Mouse (Mus musculus) embryonic facial prominence, embryonic 10.5 days (tissue): ENCODE measurements around the gene Mtrf1. TPM values are rescaled to one million over a fixed set of nuclear protein-coding genes. Genes with fewer than 3 reads are reported as not detected.
"Not testable (repeated sequence)": the region's sequence is repeated elsewhere in the genome, so short reads cannot be mapped to it uniquely, and the experiment has no call there.

ENCODE experiments used
- DNase-seq: peaks from one replicate; pipeline ENCODE4 v3.0.0-alpha.2; 2017; ENCODE audit warnings: low spot score
- H3K27ac ChIP-seq: fragments of 300-500 bp; sonication (generic); replicated peaks from 2 replicates; pipeline ENCODE4 v1.5.1; 2016; ENCODE audit warnings: mild to moderate bottlenecking
- H3K27me3 ChIP-seq: fragments of 300-500 bp; sonication (generic); replicated peaks from 2 replicates; pipeline ENCODE4 v1.6.1; 2016; ENCODE audit warnings: low read depth, mild to moderate bottlenecking; ENCODE audit not compliant: poor library complexity, severe bottlenecking
- H3K36me3 ChIP-seq: fragments of 300-500 bp; sonication (generic); replicated peaks from 2 replicates; pipeline ENCODE4 v1.6.1; 2016; ENCODE audit warnings: mild to moderate bottlenecking, moderate library complexity
- H3K4me1 ChIP-seq: fragments of 300-500 bp; sonication (generic); 2 replicates; pipeline ENCODE4 v1.6.1; 2016
- H3K4me3 ChIP-seq: fragments of 300-500 bp; sonication (generic); 2 replicates; pipeline ENCODE4 v1.5.1; 2016; ENCODE audit warnings: mild to moderate bottlenecking, moderate library complexity
- H3K9me3 ChIP-seq: fragments of 300-500 bp; sonication (generic); 2 replicates; pipeline ENCODE4 v1.6.1; 2016; ENCODE audit warnings: mild to moderate bottlenecking
- WGBS: fragments of 180-500 bp; shearing (Covaris S2); methylation state at CpG from one replicate; pipeline ENCODE4 v1.1.7; 2016; 5-methylcytosine and 5-hydroxymethylcytosine counted together
- polyA plus RNA-seq: library from polyadenylated mRNA; unstranded; fragments of >200 nt; fragmentation: Nextera tagmentation; extraction: Ambion mirVana; gene quantifications from 2 replicates; pipeline ENCODE4 v1.2.1, GENCODE M21; 2016

Mtrf1 gene
- polyA plus RNA-seq, 1 experiment from 2014 or later, result 8.2 TPM

GRCm38 (mm10) chr14:79413121-79413520 lies 15.5 kb downstream of the Mtrf1 start:
- peaks cover 16% of the 10 kb centered on the region for H3K36me3 ChIP-seq
- no peaks in the 10 kb centered on the region for H3K4me1 ChIP-seq
- H3K27me3 ChIP-seq, result no peaks in the 10 kb centered on the region
- no peak for DNase-seq
- no peak overlapping the region for H3K27ac ChIP-seq
- WGBS, result 83% methylated on average over 6 of the region's 6 CpGs
- no peak overlapping the region for H3K4me3 ChIP-seq
- no peaks in the 10 kb centered on the region for H3K9me3 ChIP-seq

- Histone ChIP-seq H3K4me3 (no peak overlapping the region), H3K9me3 (no peaks in the 10 kb centered on the region), H3K36me3 (peaks cover 5% of the 10 kb centered on the region; the same call in 1 of the 2 replicates), H3K4me1 (peaks cover 10% of the 10 kb centered on the region), H3K27me3 (no peaks in the 10 kb centered on the region), H3K27ac (peak overlapping the region; percentile 44; the same call in 1 of the 2 replicates)
- 55% methylated on average over 20 of the region's 20 CpGs for WGBS
- DNase-seq, result peak; percentile 33
Measured at GRCm38 (mm10) chr14:79420083-79420685, 22.6 kb downstream of the Mtrf1 start.

GRCm38 (mm10) chr14:79425979-79426729 lies 28.6 kb downstream of the Mtrf1 start, which contains the start of gene Kbtbd7:
Kbtbd7 (plus strand) TSS chr14:79426511.
- Histone ChIP-seq H3K4me1 (no peaks in the 10 kb centered on the region), H3K9me3 (peaks cover 15% of the 10 kb centered on the region), H3K36me3 (peaks cover 21% of the 10 kb centered on the region), H3K27ac (peak within 1 kb of the TSS; percentile 88), H3K27me3 (no peaks in the 10 kb centered on the region), H3K4me3 (peak within 1 kb of the TSS; percentile 66)
- DNase-seq, result peak; percentile 94
- under 1% methylated on average over 44 of the region's 44 CpGs for WGBS

GRCm38 (mm10) chr14:79426730-79427365 lies 29.3 kb downstream of the Mtrf1 start:
- not testable (repeated sequence) for DNase-seq, H3K27me3 ChIP-seq, H3K4me1 ChIP-seq
- Histone ChIP-seq H3K27ac (peak overlapping the region; percentile 88), H3K4me3 (peak overlapping the region; percentile 66), H3K36me3 (peaks cover 25% of the 10 kb centered on the region), H3K9me3 (peaks cover 18% of the 10 kb centered on the region)
- WGBS, result 45% methylated on average over 14 of the region's 59 CpGs

GRCm38 (mm10) chr14:79434068-79434467 lies 36.5 kb downstream of the Mtrf1 start:
- Histone ChIP-seq H3K9me3 (peaks cover 4% of the 10 kb centered on the region; the same call in 1 of the 2 replicates), H3K36me3 (peaks cover 9% of the 10 kb centered on the region), H3K27ac (no peak overlapping the region), H3K4me1 (no peaks in the 10 kb centered on the region), H3K4me3 (no peak overlapping the region), H3K27me3 (no peaks in the 10 kb centered on the region)
- no peak for DNase-seq
- 77% methylated on average over 1 of the region's 1 CpGs for WGBS

- Histone ChIP-seq H3K27ac (no peak overlapping the region), H3K36me3 (no peaks in the 10 kb centered on the region), H3K4me3 (no peak overlapping the region), H3K4me1 (peaks cover 12% of the 10 kb centered on the region; the same call in 1 of the 2 replicates), H3K9me3 (no peaks in the 10 kb centered on the region), H3K27me3 (no peaks in the 10 kb centered on the region)
- WGBS, result 90% methylated on average over 2 of the region's 2 CpGs
- no peak for DNase-seq
Measured at GRCm38 (mm10) chr14:79440655-79441054, 43.1 kb downstream of the Mtrf1 start.

- H3K9me3 ChIP-seq, result no peaks in the 10 kb centered on the region
- H3K27me3 ChIP-seq, result no peaks in the 10 kb centered on the region
- no peak for DNase-seq
- 80% methylated on average over 5 of the region's 5 CpGs for WGBS
- H3K36me3 ChIP-seq, result no peaks in the 10 kb centered on the region
- H3K4me3 ChIP-seq, result no peak overlapping the region
- no peak overlapping the region for H3K27ac ChIP-seq
- peaks cover 12% of the 10 kb centered on the region; the same call in 1 of the 2 replicates for H3K4me1 ChIP-seq
Measured at GRCm38 (mm10) chr14:79441441-79441840, 43.9 kb downstream of the Mtrf1 start.

- WGBS, result 89% methylated on average over 9 of the region's 9 CpGs
- no peak for DNase-seq
- no peak overlapping the region for H3K4me3 ChIP-seq
Measured at GRCm38 (mm10) chr14:79444601-79445000, 47.0 kb downstream of the Mtrf1 start.

GRCm38 (mm10) chr14:79445055-79445620 lies 47.6 kb downstream of the Mtrf1 start:
- no peaks in the 10 kb centered on the region for H3K9me3 ChIP-seq
- 56% methylated on average over 16 of the region's 16 CpGs for WGBS
- H3K36me3 ChIP-seq, result no peaks in the 10 kb centered on the region
- no peak overlapping the region for H3K4me3 ChIP-seq
- H3K4me1 ChIP-seq, result peaks cover 15% of the 10 kb centered on the region; the same call in 1 of the 2 replicates
- no peak for DNase-seq
- H3K27me3 ChIP-seq, result no peaks in the 10 kb centered on the region
- H3K27ac ChIP-seq, result no peak overlapping the region

More at GRCm38 (mm10) chr14:79444601-79445000, 47.0 kb downstream of the Mtrf1 start:
- H3K36me3 ChIP-seq, result no peaks in the 10 kb centered on the region
- no peak overlapping the region for H3K27ac ChIP-seq
- H3K4me1 ChIP-seq, result peaks cover 15% of the 10 kb centered on the region; the same call in 1 of the 2 replicates
- no peaks in the 10 kb centered on the region for H3K9me3 ChIP-seq
- no peaks in the 10 kb centered on the region for H3K27me3 ChIP-seq

GRCm38 (mm10) chr14:79451681-79452590 lies 54.4 kb downstream of the Mtrf1 start, which contains the start of gene Kbtbd6:
Kbtbd6 (plus strand) TSS chr14:79451835.
- peak within 1 kb of the TSS; percentile 89 for H3K27ac ChIP-seq
- H3K9me3 ChIP-seq, H3K27me3 ChIP-seq, H3K4me1 ChIP-seq: not testable (repeated sequence)
- WGBS, result 19% methylated on average over 45 of the region's 89 CpGs
- H3K36me3 ChIP-seq, result peaks cover 10% of the 10 kb centered on the region
- peak within 1 kb of the TSS; percentile 66 for H3K4me3 ChIP-seq
- peak; percentile 89 for DNase-seq

GRCm38 (mm10) chr14:79452591-79452934 lies 55.0 kb downstream of the Mtrf1 start:
- not testable (repeated sequence) for H3K4me1 ChIP-seq, DNase-seq, H3K9me3 ChIP-seq, H3K27me3 ChIP-seq, H3K27ac ChIP-seq, H3K4me3 ChIP-seq
- WGBS, result 85% methylated on average over 8 of the region's 10 CpGs
- H3K36me3 ChIP-seq, result peaks cover 10% of the 10 kb centered on the region
